Mouse (Mus musculus): ENCODE results near the gene Mt2. TPM values are rescaled to one million over a fixed set of nuclear protein-coding genes. Genes with fewer than 3 reads are reported as not detected.

Gene Mt2
- 6.7 TPM for polyA plus RNA-seq (2014; fragmentation: Illumina TruSeq; extraction: RNeasy Lipid Tissue Mini Kit (QIAGEN cat#74804); ENCODE audit: low replicate concordance)

DNA sequence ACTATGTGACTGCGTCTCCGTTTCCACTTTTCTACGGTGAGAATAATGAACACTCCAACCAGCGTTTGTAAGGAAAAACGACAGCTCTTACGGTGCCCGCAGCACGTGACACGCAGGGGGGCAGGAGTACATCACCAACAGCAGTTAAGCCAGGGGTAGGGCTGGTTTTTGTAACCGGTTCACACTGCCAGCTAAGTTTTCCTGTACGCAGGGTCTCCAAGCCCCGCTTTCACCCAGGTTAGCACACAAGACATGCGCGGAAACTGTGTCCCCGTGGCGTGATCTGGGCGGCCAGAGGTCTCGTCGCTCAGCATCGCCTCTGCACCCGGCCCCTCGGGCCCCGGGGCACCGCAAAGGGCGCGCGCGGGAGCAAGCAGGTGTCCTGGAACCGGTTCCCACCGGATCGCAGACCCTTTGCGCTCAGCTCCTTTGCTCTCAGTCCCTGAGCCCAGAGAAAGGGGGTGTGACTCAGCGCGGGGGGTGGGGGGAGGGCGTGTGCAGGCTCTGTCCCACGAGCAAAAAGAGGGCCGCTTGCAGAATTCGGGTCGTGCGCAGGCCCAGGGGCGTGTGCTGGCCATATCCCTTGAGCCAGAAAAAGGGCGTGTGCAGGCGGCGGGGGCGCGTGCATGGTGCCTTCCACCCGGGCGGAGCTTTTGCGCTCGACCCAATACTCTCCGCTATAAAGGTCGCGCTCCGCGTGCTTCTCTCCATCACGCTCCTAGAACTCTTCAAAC, at the start of gene Mt2:
Mt2 (plus strand) TSS at position 590 of the 734 bp plus-strand sequence.

DNA sequence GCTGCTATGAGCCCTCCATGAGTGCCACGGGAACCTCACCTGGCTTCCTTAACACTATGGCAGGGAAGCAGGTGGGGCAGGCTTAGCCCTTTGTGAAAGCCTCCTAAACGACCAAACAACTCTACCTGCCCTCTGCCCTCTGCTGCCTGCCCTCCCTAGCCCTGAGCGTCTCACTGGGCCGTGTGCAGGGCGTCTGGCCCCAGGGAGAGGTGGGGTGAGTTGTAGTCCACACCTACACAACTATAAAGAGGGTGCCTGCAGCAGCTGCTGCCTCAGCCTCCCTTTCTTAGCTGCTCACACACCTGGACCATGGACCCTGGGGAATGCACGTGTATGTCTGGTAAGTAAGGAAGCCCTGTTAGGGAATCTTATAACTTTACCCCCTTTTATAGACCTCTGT, 35.5 kb upstream of the Mt2 start, which contains the start of gene Mt4:
Mt4 (plus strand) TSS at position 265 of the 400 bp plus-strand sequence.

DNA sequence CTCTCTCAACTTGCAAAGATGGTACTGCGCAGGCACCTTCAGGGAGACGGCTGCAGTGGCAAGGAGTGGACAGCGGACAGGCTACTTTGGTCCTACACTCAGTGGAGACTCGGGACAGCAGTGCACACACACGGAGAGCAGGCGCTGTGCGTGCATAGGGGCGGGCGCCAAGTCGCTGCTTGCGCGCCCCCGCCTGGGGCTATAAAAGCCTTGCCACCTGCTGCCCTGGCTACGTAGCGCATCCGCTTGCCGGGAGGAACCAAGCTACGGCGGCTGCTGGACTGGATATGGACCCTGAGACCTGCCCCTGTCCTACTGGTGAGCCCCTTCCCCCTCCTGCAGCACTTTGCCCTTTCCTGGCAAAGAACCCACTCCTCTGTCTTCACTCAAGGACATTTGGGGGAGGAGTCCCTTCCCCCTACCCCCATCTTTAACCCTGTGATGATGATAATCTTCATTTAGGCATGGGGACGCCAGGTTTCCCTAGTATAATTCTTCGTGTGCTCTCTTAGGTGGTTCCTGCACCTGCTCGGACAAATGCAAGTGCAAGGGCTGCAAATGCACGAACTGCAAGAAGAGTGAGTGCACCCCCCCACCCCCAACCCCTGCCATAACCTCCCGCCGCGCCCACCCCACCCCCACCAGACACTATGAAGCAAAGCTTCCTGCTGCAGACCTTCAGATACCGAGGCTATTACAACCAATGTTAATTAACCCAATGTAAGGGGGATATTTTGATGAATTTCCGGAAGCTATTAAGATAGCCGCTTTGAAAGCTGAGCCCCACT, 19.8 kb upstream of the Mt2 start, which contains the start of gene Mt3:
Mt3 (plus strand) TSS at position 95 of the 788 bp plus-strand sequence.

DNA sequence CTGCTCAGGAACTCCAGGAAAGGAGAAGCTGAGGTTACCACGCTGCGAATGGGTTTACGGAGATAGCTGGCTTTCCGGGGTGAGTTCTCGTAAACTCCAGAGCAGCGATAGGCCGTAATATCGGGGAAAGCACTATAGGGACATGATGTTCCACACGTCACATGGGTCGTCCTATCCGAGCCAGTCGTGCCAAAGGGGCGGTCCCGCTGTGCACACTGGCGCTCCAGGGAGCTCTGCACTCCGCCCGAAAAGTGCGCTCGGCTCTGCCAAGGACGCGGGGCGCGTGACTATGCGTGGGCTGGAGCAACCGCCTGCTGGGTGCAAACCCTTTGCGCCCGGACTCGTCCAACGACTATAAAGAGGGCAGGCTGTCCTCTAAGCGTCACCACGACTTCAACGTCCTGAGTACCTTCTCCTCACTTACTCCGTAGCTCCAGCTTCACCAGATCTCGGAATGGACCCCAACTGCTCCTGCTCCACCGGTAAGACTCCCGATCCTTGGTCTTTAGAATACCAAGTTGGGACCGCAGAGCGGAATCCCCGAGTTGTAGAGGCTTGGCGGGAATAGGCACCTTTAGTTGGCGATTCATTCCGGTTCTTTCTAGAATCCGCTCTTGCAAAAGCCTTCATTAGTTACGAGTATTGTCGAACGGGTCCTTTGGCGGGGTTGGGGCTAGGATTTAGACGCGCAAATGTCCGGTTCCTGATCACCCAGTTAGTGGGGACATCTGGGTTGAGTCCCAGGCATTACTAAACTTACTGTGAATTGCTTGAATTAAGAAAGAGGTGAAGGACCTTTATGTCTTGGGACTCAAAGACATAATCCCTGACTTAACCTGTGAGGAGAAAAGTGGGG, 6.6 kb downstream of the Mt2 start, which contains the start of gene Mt1:
Mt1 (plus strand) TSS at position 226 of the 856 bp plus-strand sequence.

DNA sequence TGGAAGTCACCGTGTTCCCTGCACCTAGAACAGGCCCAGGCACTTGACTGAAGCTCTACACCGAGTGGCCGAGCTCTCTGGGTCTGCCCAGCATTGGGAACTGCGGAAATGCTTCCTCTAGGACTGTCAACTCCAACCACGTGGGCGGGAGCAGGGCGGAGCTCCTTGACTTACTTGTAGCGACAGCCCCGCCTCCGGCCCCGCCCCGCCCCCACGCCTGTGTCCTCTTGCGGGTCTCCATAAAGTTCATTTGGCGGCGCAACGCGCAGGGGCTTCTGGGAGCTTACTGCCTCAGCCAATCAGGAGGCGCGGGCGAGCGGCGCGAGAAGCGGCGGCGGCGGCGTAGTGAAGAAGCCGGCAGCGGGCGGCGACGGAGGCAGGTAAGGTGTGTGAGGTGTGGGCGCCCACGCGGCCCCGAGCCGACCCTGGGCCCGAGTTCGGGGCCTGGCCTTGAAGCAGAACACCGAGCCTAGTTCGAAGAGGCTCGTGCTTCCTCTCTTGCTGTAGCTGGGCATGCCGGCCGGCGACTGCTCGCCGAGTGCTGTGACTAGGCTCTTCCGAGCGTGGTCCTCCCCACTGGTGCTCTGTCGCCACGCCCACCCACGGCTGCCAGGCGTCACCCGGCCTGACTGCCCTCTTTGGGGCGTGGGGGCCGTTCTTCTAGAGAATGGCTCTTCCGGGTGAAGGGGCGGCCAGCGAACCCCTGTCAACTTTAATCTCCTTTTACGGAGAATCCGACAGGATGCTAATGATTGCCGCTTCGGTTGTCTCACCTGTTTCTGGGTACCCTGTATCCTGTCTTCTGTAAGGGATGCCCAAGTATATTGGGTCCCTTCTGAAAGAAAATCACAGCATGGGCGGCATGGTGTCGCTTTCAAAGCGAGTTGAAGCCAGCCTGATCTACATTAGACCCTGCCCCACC, 42.0 kb downstream of the Mt2 start, which contains the start of gene Nup93:
Nup93 (plus strand) TSS at position 313 of the 922 bp plus-strand sequence.

Other genes starting within 250 kb of the Mt2 start
- 65.2 TPM for gene Amfr, start 159.8 kb upstream of the Mt2 start, polyA plus RNA-seq (2014; fragmentation: Illumina TruSeq; extraction: RNeasy Lipid Tissue Mini Kit (QIAGEN cat#74804); ENCODE audit: low replicate concordance)
- 89.8 TPM for gene Nudt21, start 135.6 kb upstream of the Mt2 start, polyA plus RNA-seq (2014; fragmentation: Illumina TruSeq; extraction: RNeasy Lipid Tissue Mini Kit (QIAGEN cat#74804); ENCODE audit: low replicate concordance)
- gene Ogfod1, start 135.5 kb upstream of the Mt2 start, polyA plus RNA-seq (2014; fragmentation: Illumina TruSeq; extraction: RNeasy Lipid Tissue Mini Kit (QIAGEN cat#74804); ENCODE audit: low replicate concordance), result 17.6 TPM
- 1.9 TPM for gene Bbs2, start 73.7 kb upstream of the Mt2 start, polyA plus RNA-seq (2014; fragmentation: Illumina TruSeq; extraction: RNeasy Lipid Tissue Mini Kit (QIAGEN cat#74804); ENCODE audit: low replicate concordance)
- not detected for gene Mt4, start 35.5 kb upstream of the Mt2 start, polyA plus RNA-seq (2014; fragmentation: Illumina TruSeq; extraction: RNeasy Lipid Tissue Mini Kit (QIAGEN cat#74804); ENCODE audit: low replicate concordance)
- not detected for gene Mt3, start 20.1 kb upstream of the Mt2 start, polyA plus RNA-seq (2014; fragmentation: Illumina TruSeq; extraction: RNeasy Lipid Tissue Mini Kit (QIAGEN cat#74804); ENCODE audit: low replicate concordance)
- gene Mt1, start 6.4 kb downstream of the Mt2 start, polyA plus RNA-seq (2014; fragmentation: Illumina TruSeq; extraction: RNeasy Lipid Tissue Mini Kit (QIAGEN cat#74804); ENCODE audit: low replicate concordance), result 2.2 TPM
- 6.1 TPM for gene Nup93, start 41.9 kb downstream of the Mt2 start, polyA plus RNA-seq (2014; fragmentation: Illumina TruSeq; extraction: RNeasy Lipid Tissue Mini Kit (QIAGEN cat#74804); ENCODE audit: low replicate concordance)
- not detected for gene Slc12a3, start 156.5 kb downstream of the Mt2 start, polyA plus RNA-seq (2014; fragmentation: Illumina TruSeq; extraction: RNeasy Lipid Tissue Mini Kit (QIAGEN cat#74804); ENCODE audit: low replicate concordance)
- gene Herpud1, start 213.8 kb downstream of the Mt2 start, polyA plus RNA-seq (2014; fragmentation: Illumina TruSeq; extraction: RNeasy Lipid Tissue Mini Kit (QIAGEN cat#74804); ENCODE audit: low replicate concordance), result 108 TPM